ENCODE assay signal across 8 mouse cellular contexts in the genomic region with DNA sequence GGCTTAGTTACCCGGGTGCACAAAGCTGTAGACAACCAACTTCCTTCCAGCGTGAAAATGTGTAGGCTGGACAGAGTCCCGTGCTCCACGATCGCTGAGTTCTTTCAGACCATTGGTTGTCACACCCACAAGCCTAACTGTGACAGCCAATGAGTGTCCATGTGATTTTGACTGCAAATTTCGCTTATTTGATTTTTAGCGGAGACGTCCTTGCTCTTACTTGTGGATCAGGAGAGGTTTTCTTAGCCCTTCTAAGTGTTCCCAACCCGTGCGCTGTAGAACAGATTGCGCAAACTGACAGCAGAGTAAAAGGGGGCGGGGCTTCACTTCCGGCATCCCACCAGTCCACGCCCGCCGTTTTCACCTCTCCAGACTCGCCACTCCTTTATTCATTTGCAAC. TPM values are rescaled to one million over a fixed set of nuclear protein-coding genes. Genes with fewer than 3 reads are reported as not detected.
DNase-seq lines count a peak whose midpoint lies in the region; ATAC-seq and TF ChIP-seq lines count a peak whose summit lies in the region.

No protein-coding gene starts in this region.

- WGBS in embryonic facial prominence, embryonic 13.5 days = 4% methylated on average over 17 of the region's 17 CpGs
- 5% methylated on average over 17 of the region's 17 CpGs for WGBS in hindbrain, embryonic 14.5 days
- WGBS in liver, embryonic 12.5 days (ENCODE audit: insufficient replicate concordance) = 3% methylated on average over 17 of the region's 17 CpGs
- WGBS in midbrain, postnatal 0 days = 5% methylated on average over 17 of the region's 17 CpGs

- peak overlapping the region; percentile 63 for H3K4me2 ChIP-seq in embryonic facial prominence, embryonic 13.5 days
- H3K4me2 ChIP-seq in hindbrain, embryonic 14.5 days (replicated peaks) = peak overlapping the region; percentile 60
- peak overlapping the region; percentile 59 for H3K4me2 ChIP-seq in liver, embryonic 12.5 days
- peak overlapping the region; percentile 62 for H3K4me2 ChIP-seq in midbrain, postnatal 0 days (ENCODE audit: low read depth, low read length, poor library complexity, severe bottlenecking)

- ATAC-seq in embryonic facial prominence, embryonic 13.5 days (ENCODE audit: insufficient number of reproducible peaks, insufficient read depth, low FRiP score, low TSS enrichment, low read depth) = no peak
- peak; percentile 74; the same call in 1 of the 2 replicates for ATAC-seq in hindbrain, embryonic 14.5 days (ENCODE audit: low FRiP score)
- ATAC-seq in liver, embryonic 12.5 days = peak; percentile 56; the same call in 1 of the 2 replicates
- ATAC-seq in midbrain, postnatal 0 days (ENCODE audit: low FRiP score) = peak; percentile 60; the same call in 1 of the 2 replicates

- no peak for TF ChIP-seq CTCF in midbrain, postnatal 0 days (IDR thresholded peaks at IDR 0.05)

- H3K9me3 ChIP-seq in embryonic facial prominence, embryonic 13.5 days = no peaks in the 10 kb centered on the region
- no peaks in the 10 kb centered on the region for H3K9me3 ChIP-seq in hindbrain, embryonic 14.5 days (ENCODE audit: control insufficient read depth, low read length)
- H3K9me3 ChIP-seq in liver, embryonic 12.5 days (replicated peaks) = no peaks in the 10 kb centered on the region
- H3K9me3 ChIP-seq in midbrain, postnatal 0 days (ENCODE audit: low read length) = no peaks in the 10 kb centered on the region

- no peak overlapping the region; the same call in 1 of the 2 replicates for H3K9ac ChIP-seq in embryonic facial prominence, embryonic 13.5 days
- no peak overlapping the region for H3K9ac ChIP-seq in hindbrain, embryonic 14.5 days
- H3K9ac ChIP-seq in liver, embryonic 12.5 days = no peak overlapping the region
- no peak overlapping the region for H3K9ac ChIP-seq in midbrain, postnatal 0 days (replicated peaks; ENCODE audit: low read length, poor library complexity, severe bottlenecking)

- peaks cover 54% of the 10 kb centered on the region for H3K27me3 ChIP-seq in embryonic facial prominence, embryonic 13.5 days
- peaks cover 28% of the 10 kb centered on the region for H3K27me3 ChIP-seq in hindbrain, embryonic 14.5 days (ENCODE audit: control insufficient read depth, insufficient read depth, low read length)
- H3K27me3 ChIP-seq in liver, embryonic 12.5 days (replicated peaks) = peaks cover 48% of the 10 kb centered on the region
- H3K27me3 ChIP-seq in midbrain, postnatal 0 days (ENCODE audit: insufficient read depth, low read length) = peaks cover 11% of the 10 kb centered on the region

- no peaks in the 10 kb centered on the region for H3K36me3 ChIP-seq in embryonic facial prominence, embryonic 13.5 days
- H3K36me3 ChIP-seq in hindbrain, embryonic 14.5 days (replicated peaks; ENCODE audit: control insufficient read depth, insufficient read depth) = no peaks in the 10 kb centered on the region
- no peaks in the 10 kb centered on the region for H3K36me3 ChIP-seq in liver, embryonic 12.5 days
- H3K36me3 ChIP-seq in midbrain, postnatal 0 days (ENCODE audit: insufficient read depth, low read length) = no peaks in the 10 kb centered on the region

- peaks cover 20% of the 10 kb centered on the region; the same call in 1 of the 2 replicates for H3K4me1 ChIP-seq in embryonic facial prominence, embryonic 13.5 days
- peaks cover 7% of the 10 kb centered on the region; the same call in 1 of the 2 replicates for H3K4me1 ChIP-seq in hindbrain, embryonic 14.5 days (replicated peaks; ENCODE audit: control insufficient read depth, insufficient read depth, low read length)
- H3K4me1 ChIP-seq in liver, embryonic 12.5 days = peaks cover 10% of the 10 kb centered on the region; the same call in 1 of the 2 replicates
- no peaks in the 10 kb centered on the region for H3K4me1 ChIP-seq in midbrain, postnatal 0 days (ENCODE audit: insufficient read depth, low read length)

- peak overlapping the region; percentile 33 for H3K4me3 ChIP-seq in embryonic facial prominence, embryonic 13.5 days
- peak overlapping the region; percentile 33 for H3K4me3 ChIP-seq in hindbrain, embryonic 14.5 days (replicated peaks; ENCODE audit: low read length)
- H3K4me3 ChIP-seq in liver, embryonic 12.5 days = peak overlapping the region; percentile 34
- peak overlapping the region; percentile 39 for H3K4me3 ChIP-seq in midbrain, postnatal 0 days (ENCODE audit: low read depth, low read length)

- no peak overlapping the region for H3K27ac ChIP-seq in embryonic facial prominence, embryonic 13.5 days
- no peak overlapping the region for H3K27ac ChIP-seq in hindbrain, embryonic 14.5 days
- no peak overlapping the region for H3K27ac ChIP-seq in liver, embryonic 12.5 days
- H3K27ac ChIP-seq in midbrain, postnatal 0 days (ENCODE audit: low read depth, low read length) = no peak overlapping the region

- peak; percentile 48 for DNase-seq in urinary bladder, postnatal 14 days (ENCODE audit: low spot score)
- no peak for DNase-seq in urinary bladder, postnatal 10 days (ENCODE audit: low spot score)
- peak; percentile 64 for DNase-seq in hindbrain, embryonic 14.5 days (ENCODE audit: low spot score)
- DNase-seq in midbrain, postnatal 0 days (ENCODE audit: low spot score) = peak; percentile 51
- no peak for DNase-seq in frontal cortex, postnatal 14 days (ENCODE audit: low spot score in 2 of 2)
- DNase-seq in cerebellum, adult 11 months = no peak

RNA-seq across cellular contexts. Expression of gene Prnd, which starts 4.6 kb away (rescaled TPM):
- 32.2 and 40.3 TPM in 2 replicates for polyA plus RNA-seq in embryonic facial prominence, embryonic 13.5 days (2015; fragmentation: Nextera tagmentation; extraction: Ambion mirVana)
- 11.8 and 15.0 TPM in 2 replicates for polyA plus RNA-seq in hindbrain, embryonic 14.5 days (2014; fragmentation: Nextera tagmentation; extraction: Ambion mirVana)
- polyA plus RNA-seq in liver, embryonic 12.5 days (2016; fragmentation: Nextera tagmentation; extraction: Ambion mirVana) = 0.41 and 0.84 TPM in 2 replicates
- 2.5 and 3.9 TPM in 2 replicates for total RNA-seq in midbrain, postnatal 0 days (2014; rRNA removed)
- 4.0 and 4.8 TPM in 2 replicates for polyA plus RNA-seq in midbrain, postnatal 0 days (2015; fragmentation: Nextera tagmentation; extraction: Ambion mirVana)

RNA-seq across cellular contexts. Expression of gene Prn, which starts 45.5 kb away (rescaled TPM):
- 0.35 TPM in 1 of 2 replicates, not detected in the other for polyA plus RNA-seq in embryonic facial prominence, embryonic 13.5 days (2015; fragmentation: Nextera tagmentation; extraction: Ambion mirVana)
- not detected in 2 replicates for polyA plus RNA-seq in hindbrain, embryonic 14.5 days (2014; fragmentation: Nextera tagmentation; extraction: Ambion mirVana)
- polyA plus RNA-seq in liver, embryonic 12.5 days (2016; fragmentation: Nextera tagmentation; extraction: Ambion mirVana) = not detected in 2 replicates
- not detected in 2 replicates for total RNA-seq in midbrain, postnatal 0 days (2014; rRNA removed)
- 0.22 TPM in 1 of 2 replicates, not detected in the other for polyA plus RNA-seq in midbrain, postnatal 0 days (2015; fragmentation: Nextera tagmentation; extraction: Ambion mirVana)

RNA-seq across cellular contexts. Expression of gene Prnp, which starts 45.5 kb away (rescaled TPM):
- 66.4 and 68.5 TPM in 2 replicates for polyA plus RNA-seq in embryonic facial prominence, embryonic 13.5 days (2015; fragmentation: Nextera tagmentation; extraction: Ambion mirVana)
- 99.5 and 101 TPM in 2 replicates for polyA plus RNA-seq in hindbrain, embryonic 14.5 days (2014; fragmentation: Nextera tagmentation; extraction: Ambion mirVana)
- polyA plus RNA-seq in liver, embryonic 12.5 days (2016; fragmentation: Nextera tagmentation; extraction: Ambion mirVana) = 37.8 and 37.9 TPM in 2 replicates
- 254 and 255 TPM in 2 replicates for total RNA-seq in midbrain, postnatal 0 days (2014; rRNA removed)
- polyA plus RNA-seq in midbrain, postnatal 0 days (2015; fragmentation: Nextera tagmentation; extraction: Ambion mirVana) = 283 and 306 TPM in 2 replicates

Comparison
In these comparisons a context has a peak if more than half of its experiments do, and no peak if none do; other contexts are left out.
1. DNase-seq: peak in urinary bladder, postnatal 14 days (single experiment), hindbrain, embryonic 14.5 days (single experiment) and midbrain, postnatal 0 days (single experiment); none in urinary bladder, postnatal 10 days (single experiment), frontal cortex, postnatal 14 days (0 of 2) and cerebellum, adult 11 months (single experiment).
2. Peak in every context shown above with its lines, with median percentiles within 50 percentile points of each other: H3K4me2 ChIP-seq and H3K4me3 ChIP-seq.